24 mouse cellular contexts compared by ENCODE assay signal in genomic region chr11:49745839-49746238, GRCm38 (mm10).
"Had no signal": no experiment of that assay in that cellular context is flagged by ENCODE, and none has a peak within 500 bp of the region (broad histone marks: within the 10 kb centered on the region; RNA-seq: fewer than 3 reads in every experiment).

No protein-coding gene starts in this region.

- DNase-seq: gastrocnemius, postnatal 14 days; gastrocnemius, postnatal 36 days; heart, adult 11 months; heart, adult 2 months; heart, postnatal 14 days; heart, postnatal 36 days; kidney, adult 11 months; kidney, adult 2 months; kidney, adult 9 months; kidney, postnatal 14 days; kidney, postnatal 36 days; left cerebral cortex, postnatal 4 days had no signal

- H3K4me2 ChIP-seq: heart, embryonic 11.5 days; heart, embryonic 13.5 days; heart, embryonic 15.5 days; hindbrain, embryonic 13.5 days; kidney, embryonic 15.5 days; limb, embryonic 13.5 days; limb, embryonic 15.5 days; liver, embryonic 12.5 days had no signal

- ATAC-seq: hindbrain, embryonic 16.5 days; intestine, embryonic 16.5 days; liver, embryonic 12.5 days had no signal

- H3K9me3 ChIP-seq: heart, embryonic 15.5 days; kidney, embryonic 15.5 days had no signal

- H3K27me3 ChIP-seq: heart, embryonic 13.5 days; heart, embryonic 15.5 days; kidney, embryonic 15.5 days; limb, embryonic 13.5 days; limb, embryonic 15.5 days had no signal

- H3K4me3 ChIP-seq: heart, adult 2 months; heart, embryonic 13.5 days; heart, embryonic 15.5 days; hindbrain, embryonic 13.5 days; kidney, embryonic 15.5 days; limb, embryonic 13.5 days; limb, embryonic 15.5 days; liver, embryonic 12.5 days had no signal

- H3K4me1 ChIP-seq: heart, embryonic 13.5 days; heart, embryonic 15.5 days; kidney, embryonic 15.5 days; limb, embryonic 13.5 days; limb, embryonic 15.5 days; liver, embryonic 12.5 days had no signal

- H3K9ac ChIP-seq: heart, embryonic 13.5 days; heart, embryonic 15.5 days; hindbrain, embryonic 13.5 days; kidney, embryonic 15.5 days; limb, embryonic 13.5 days; limb, embryonic 15.5 days; liver, embryonic 12.5 days; liver, embryonic 14.5 days had no signal

- H3K36me3 ChIP-seq: heart, embryonic 13.5 days; heart, embryonic 15.5 days; hindbrain, embryonic 13.5 days; kidney, embryonic 15.5 days; limb, embryonic 13.5 days; limb, embryonic 15.5 days; liver, embryonic 12.5 days had no signal

- H3K27ac ChIP-seq: heart, adult 2 months; heart, embryonic 13.5 days; heart, embryonic 15.5 days; hindbrain, embryonic 13.5 days; kidney, embryonic 15.5 days; kidney, postnatal 0 days; limb, embryonic 13.5 days; limb, embryonic 15.5 days; liver, embryonic 12.5 days; liver, embryonic 14.5 days had no signal
